Mouse (Mus musculus) ES-Bruce4 (cell line): ENCODE measurements around the gene Iqcd. TPM values are rescaled to one million over a fixed set of nuclear protein-coding genes. Genes with fewer than 3 reads are reported as not detected.

ENCODE experiments used
- H3K27ac ChIP-seq: 2 replicates; pipeline ENCODE4 v1.5.1; 2012; ENCODE audit warnings: low read length, inconsistent platforms; ENCODE audit not compliant: insufficient read depth
- H3K27me3 ChIP-seq: 2 replicates; pipeline ENCODE4 v1.6.1; 2012; ENCODE audit warnings: mild to moderate bottlenecking, low read length, inconsistent platforms; ENCODE audit not compliant: control insufficient read depth, poor library complexity, insufficient read depth, severe bottlenecking
- H3K36me3 ChIP-seq: 2 replicates; pipeline ENCODE4 v1.6.1; 2012; ENCODE audit warnings: inconsistent platforms, mild to moderate bottlenecking, low read length, moderate library complexity; ENCODE audit not compliant: control insufficient read depth, poor library complexity, insufficient read depth, severe bottlenecking
- H3K4me1 ChIP-seq: one replicate; pipeline ENCODE4 v1.8.1; 2011; ENCODE audit warnings: low read length; ENCODE audit not compliant: control insufficient read depth, insufficient read depth
- H3K4me3 ChIP-seq: 2 replicates; pipeline ENCODE4 v1.5.1; 2011; ENCODE audit warnings: low read depth, mild to moderate bottlenecking, low read length
- H3K9ac ChIP-seq: 2 replicates; pipeline ENCODE4 v1.6.1; 2012; ENCODE audit warnings: low read depth, mild to moderate bottlenecking, inconsistent platforms; ENCODE audit not compliant: poor library complexity, severe bottlenecking
- H3K9me3 ChIP-seq: replicated peaks from 2 replicates; pipeline ENCODE4 v1.6.1; 2012; ENCODE audit warnings: mild to moderate bottlenecking, low read length, inconsistent platforms; ENCODE audit not compliant: control insufficient read depth, poor library complexity, insufficient read depth, severe bottlenecking
- CTCF ChIP-seq: IDR thresholded peaks from one replicate; pipeline ENCODE4 v1.8.1; 2011; ENCODE audit warnings: low read depth, low read length
- EP300 ChIP-seq: IDR thresholded peaks from 2 replicates; pipeline ENCODE4 v1.6.1; 2011; ENCODE audit warnings: low read depth, low read length; ENCODE audit not compliant: insufficient read depth
- POLR2A ChIP-seq: IDR thresholded peaks from one replicate; pipeline ENCODE4 v1.8.1; 2011; ENCODE audit warnings: low read length; ENCODE audit not compliant: insufficient read depth
- polyA plus RNA-seq: library from polyadenylated mRNA; stranded (reverse); fragments of >200 nt; gene quantifications from 2 replicates; pipeline ENCODE4 v1.2.4, GENCODE M21; 2011; ENCODE audit warnings: low read depth; ENCODE audit not compliant: missing spikeins, insufficient read depth, insufficient read length

Iqcd gene
- polyA plus RNA-seq, result 0.37 and 0.43 TPM in 2 replicates

GRCm38 (mm10) chr5:120588569-120589094 lies at the start of gene Iqcd, which contains the start of gene Tpcn1:
Gene Iqcd, plus strand, starts transcription at chr5:120589016.
Gene Tpcn1, minus strand, starts transcription at chr5:120588673.
- Histone ChIP-seq H3K4me3 (peak within 1 kb of the TSS; percentile 90), H3K9me3 (no peaks in the 10 kb centered on the region), H3K27me3 (no peaks in the 10 kb centered on the region), H3K4me1 (no peaks in the 10 kb centered on the region), H3K36me3 (no peaks in the 10 kb centered on the region), H3K27ac (no peak within 1 kb of the TSS), H3K9ac (peak within 1 kb of the TSS; percentile 81)
- TF ChIP-seq POLR2A, result peak; percentile 95
- no peak for TF ChIP-seq CTCF

GRCm38 (mm10) chr5:120548236-120548850 lies 40.5 kb upstream of the Iqcd start:
- H3K4me3 ChIP-seq, result no peak overlapping the region
- H3K27ac ChIP-seq, result no peak overlapping the region
- TF ChIP-seq CTCF (no peak), EP300 (no peak), POLR2A (no peak)
- no peaks in the 10 kb centered on the region for H3K36me3 ChIP-seq
- no peaks in the 10 kb centered on the region for H3K9me3 ChIP-seq
- no peaks in the 10 kb centered on the region for H3K27me3 ChIP-seq
- no peak overlapping the region for H3K9ac ChIP-seq
- no peaks in the 10 kb centered on the region for H3K4me1 ChIP-seq

DNA sequence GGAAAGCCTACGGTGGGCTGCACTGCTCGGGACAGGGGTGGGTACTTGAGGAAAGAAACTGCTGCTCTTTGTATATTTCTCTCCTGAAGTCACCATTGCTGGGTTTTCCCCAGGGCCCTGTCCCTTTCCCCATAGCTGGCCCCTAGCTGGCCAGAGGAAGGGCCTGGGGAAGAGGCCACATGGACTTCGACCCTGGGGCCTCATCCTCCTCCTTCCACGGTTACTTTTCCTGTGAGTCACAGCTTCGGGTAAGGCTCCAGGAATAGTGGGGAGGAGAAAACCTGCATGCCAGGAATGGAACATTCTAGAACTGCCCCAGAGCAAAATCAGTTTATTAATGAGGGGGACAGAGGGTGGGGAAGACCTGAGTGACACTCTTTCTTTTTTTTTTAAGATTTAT lies 38.7 kb upstream of the Iqcd start:
- H3K36me3 ChIP-seq, result no peaks in the 10 kb centered on the region
- H3K27ac ChIP-seq, result no peak overlapping the region
- no peaks in the 10 kb centered on the region for H3K4me1 ChIP-seq
- H3K9ac ChIP-seq, result no peak overlapping the region
- no peak overlapping the region for H3K4me3 ChIP-seq
- H3K9me3 ChIP-seq, result no peaks in the 10 kb centered on the region
- no peak for TF ChIP-seq EP300
- no peak for TF ChIP-seq POLR2A
- TF ChIP-seq CTCF, result no peak
- no peaks in the 10 kb centered on the region for H3K27me3 ChIP-seq

- no peaks in the 10 kb centered on the region for H3K36me3 ChIP-seq
Measured at GRCm38 (mm10) chr5:120550673-120551072, 38.1 kb upstream of the Iqcd start.

DNA sequence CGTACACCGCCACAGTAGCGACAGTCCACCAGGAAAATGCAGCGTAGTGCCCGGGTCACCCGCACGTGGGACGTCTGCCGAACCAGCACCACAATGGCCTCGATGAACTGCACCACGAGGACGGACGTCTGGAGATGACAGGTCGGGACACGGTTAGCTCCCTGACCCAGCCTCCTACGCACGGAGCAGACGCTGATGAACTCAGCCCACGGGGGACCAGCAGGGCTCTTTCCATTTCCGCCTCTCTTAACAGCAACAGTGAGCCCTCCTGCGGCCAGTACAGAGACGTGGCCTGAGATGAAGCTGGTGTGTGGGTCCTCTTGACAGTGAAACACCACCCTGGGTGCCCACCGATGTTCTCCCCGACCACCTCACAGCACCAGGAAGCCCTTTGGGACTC lies 32.9 kb upstream of the Iqcd start:
- TF ChIP-seq CTCF, result no peak

More at GRCm38 (mm10) chr5:120550673-120551072, 38.1 kb upstream of the Iqcd start:
- TF ChIP-seq CTCF (no peak), EP300 (no peak), POLR2A (no peak)
- H3K9ac ChIP-seq, result no peak overlapping the region
- no peaks in the 10 kb centered on the region for H3K4me1 ChIP-seq
- H3K27ac ChIP-seq, result no peak overlapping the region
- no peaks in the 10 kb centered on the region for H3K9me3 ChIP-seq
- no peak overlapping the region for H3K4me3 ChIP-seq
- H3K27me3 ChIP-seq, result no peaks in the 10 kb centered on the region

GRCm38 (mm10) chr5:120558041-120558440 lies 30.8 kb upstream of the Iqcd start:
- Histone ChIP-seq H3K4me3 (no peak overlapping the region), H3K4me1 (no peaks in the 10 kb centered on the region), H3K27me3 (no peaks in the 10 kb centered on the region), H3K36me3 (no peaks in the 10 kb centered on the region), H3K27ac (no peak overlapping the region), H3K9ac (no peak overlapping the region), H3K9me3 (no peaks in the 10 kb centered on the region)
- no peak for TF ChIP-seq POLR2A
- TF ChIP-seq EP300, result no peak
- no peak for TF ChIP-seq CTCF

More for the DNA sequence above, 32.9 kb upstream of the Iqcd start:
- no peaks in the 10 kb centered on the region for H3K4me1 ChIP-seq
- no peak overlapping the region for H3K27ac ChIP-seq
- H3K9me3 ChIP-seq, result no peaks in the 10 kb centered on the region
- H3K27me3 ChIP-seq, result no peaks in the 10 kb centered on the region
- H3K9ac ChIP-seq, result no peak overlapping the region
- no peaks in the 10 kb centered on the region for H3K36me3 ChIP-seq
- H3K4me3 ChIP-seq, result no peak overlapping the region
